Comparison of ENCODE assay signal across 11 mouse cellular contexts in the genomic region with DNA sequence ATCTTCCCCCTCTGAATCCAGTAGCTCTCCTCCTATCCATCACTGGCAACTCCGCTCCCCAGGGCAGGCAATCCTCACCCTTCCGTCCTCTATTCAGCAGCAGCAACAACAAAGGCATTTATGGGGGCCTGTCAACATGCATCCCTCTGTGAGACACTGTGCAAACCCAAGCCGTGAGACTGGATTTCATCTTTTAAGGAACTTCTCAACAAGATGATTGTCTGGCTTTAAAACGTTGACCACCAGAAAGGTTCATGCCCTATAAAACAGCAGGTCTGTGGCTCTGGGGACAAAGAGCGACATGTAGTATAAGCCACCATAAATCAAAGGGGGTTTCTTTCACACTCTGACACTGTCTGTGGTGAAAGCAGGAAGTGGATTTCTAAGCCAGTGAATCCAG.
DNase-seq lines count a peak whose midpoint lies in the region; ATAC-seq and TF ChIP-seq lines count a peak whose summit lies in the region.
"Had no signal": no experiment of that assay in that cellular context is flagged by ENCODE, and none has a peak within 500 bp of the region (broad histone marks: within the 10 kb centered on the region; RNA-seq: fewer than 3 reads in every experiment).

No protein-coding gene starts in this region.

- H3K4me1 ChIP-seq in heart, embryonic 10.5 days, result peaks cover 12% of the 10 kb centered on the region
- peaks cover 5% of the 10 kb centered on the region for H3K4me1 ChIP-seq in embryonic facial prominence, embryonic 11.5 days (ENCODE audit: control insufficient read depth, insufficient read depth, low read length)
- peaks cover 51% of the 10 kb centered on the region for H3K4me1 ChIP-seq in hindbrain, embryonic 14.5 days (replicated peaks; ENCODE audit: control insufficient read depth, insufficient read depth, low read length)
- H3K4me1 ChIP-seq in midbrain, postnatal 0 days (ENCODE audit: insufficient read depth, low read length), result peaks cover 6% of the 10 kb centered on the region
- H3K4me1 ChIP-seq in heart, embryonic 12.5 days (replicated peaks), result peaks cover 12% of the 10 kb centered on the region

- H3K4me2 ChIP-seq in embryonic facial prominence, embryonic 11.5 days (ENCODE audit: low read depth, low read length), result peak overlapping the region; percentile 3; the same call in 1 of the 2 replicates
- H3K4me2 ChIP-seq in hindbrain, embryonic 14.5 days (replicated peaks), result no peak overlapping the region
- H3K4me2 ChIP-seq in midbrain, postnatal 0 days (ENCODE audit: low read depth, low read length, poor library complexity, severe bottlenecking), result no peak overlapping the region
- no peak overlapping the region for H3K4me2 ChIP-seq in heart, embryonic 12.5 days

- peak overlapping the region; percentile 54 for H3K27ac ChIP-seq in heart, embryonic 10.5 days
- H3K27ac ChIP-seq in embryonic facial prominence, embryonic 11.5 days (replicated peaks; ENCODE audit: low read depth, low read length), result peak overlapping the region; percentile 48
- H3K27ac ChIP-seq in hindbrain, embryonic 14.5 days, result peak overlapping the region; percentile 64
- peak overlapping the region; percentile 39; the same call in 1 of the 2 replicates for H3K27ac ChIP-seq in midbrain, postnatal 0 days (ENCODE audit: low read depth, low read length)
- no peak overlapping the region for H3K27ac ChIP-seq in left cerebral cortex, adult 2 months
- no peak overlapping the region for H3K27ac ChIP-seq in heart, embryonic 12.5 days (ENCODE audit: poor library complexity, severe bottlenecking)
- H3K27ac ChIP-seq: macrophage had no signal

- H3K9me3 ChIP-seq in heart, embryonic 10.5 days, result no peaks in the 10 kb centered on the region
- no peaks in the 10 kb centered on the region for H3K9me3 ChIP-seq in embryonic facial prominence, embryonic 11.5 days (replicated peaks; ENCODE audit: control insufficient read depth, low read length)
- no peaks in the 10 kb centered on the region for H3K9me3 ChIP-seq in hindbrain, embryonic 14.5 days (ENCODE audit: control insufficient read depth, low read length)
- no peaks in the 10 kb centered on the region for H3K9me3 ChIP-seq in midbrain, postnatal 0 days (ENCODE audit: low read length)
- H3K9me3 ChIP-seq in heart, embryonic 12.5 days (replicated peaks), result no peaks in the 10 kb centered on the region

- no peaks in the 10 kb centered on the region for H3K36me3 ChIP-seq in heart, embryonic 10.5 days
- no peaks in the 10 kb centered on the region for H3K36me3 ChIP-seq in embryonic facial prominence, embryonic 11.5 days (replicated peaks; ENCODE audit: control insufficient read depth, insufficient read depth, low read depth, low read length)
- H3K36me3 ChIP-seq in hindbrain, embryonic 14.5 days (replicated peaks; ENCODE audit: control insufficient read depth, insufficient read depth), result no peaks in the 10 kb centered on the region
- no peaks in the 10 kb centered on the region for H3K36me3 ChIP-seq in midbrain, postnatal 0 days (ENCODE audit: insufficient read depth, low read length)
- no peaks in the 10 kb centered on the region for H3K36me3 ChIP-seq in heart, embryonic 12.5 days

- TF ChIP-seq CTCF in midbrain, postnatal 0 days (IDR thresholded peaks at IDR 0.05), result no peak
- TF ChIP-seq CTCF in left cerebral cortex, adult 2 months (IDR thresholded peaks at IDR 0.05), result no peak

- WGBS in heart, embryonic 10.5 days, result 20% methylated on average over 5 of the region's 5 CpGs
- WGBS in embryonic facial prominence, embryonic 11.5 days, result 20% methylated on average over 5 of the region's 5 CpGs
- 5% methylated on average over 5 of the region's 5 CpGs for WGBS in hindbrain, embryonic 14.5 days
- 9% methylated on average over 5 of the region's 5 CpGs for WGBS in midbrain, postnatal 0 days
- WGBS in heart, embryonic 12.5 days, result 26% methylated on average over 5 of the region's 5 CpGs

- no peak for ATAC-seq in embryonic facial prominence, embryonic 11.5 days (replicated peaks; ENCODE audit: insufficient number of reproducible peaks, low FRiP score, low TSS enrichment, low read depth)
- ATAC-seq in hindbrain, embryonic 14.5 days (ENCODE audit: low FRiP score), result peak; percentile 36; the same call in 1 of the 2 replicates
- ATAC-seq in midbrain, postnatal 0 days (ENCODE audit: low FRiP score), result no peak
- ATAC-seq in heart, embryonic 12.5 days (ENCODE audit: insufficient number of reproducible peaks, low FRiP score), result no peak
- ATAC-seq: inflammation-experienced regulatory T-cells, adult 6 months had no signal

- DNase-seq in heart, embryonic 10.5 days (ENCODE audit: low spot score), result no peak
- no peak for DNase-seq in heart, postnatal 10 days
- DNase-seq in embryonic facial prominence, embryonic 11.5 days (ENCODE audit: low spot score), result no peak
- no peak for DNase-seq in hindbrain, embryonic 14.5 days (ENCODE audit: low spot score)
- DNase-seq in midbrain, postnatal 0 days (ENCODE audit: low spot score), result no peak
- DNase-seq in left cerebral cortex, adult 2 months (ENCODE audit: extremely low spot score in 1 of 2, low spot score in 2 of 2), result no peak
- DNase-seq in testis, postnatal 14 days (ENCODE audit: low spot score), result no peak
- DNase-seq: gastrocnemius, postnatal 25 days had no signal

- peak overlapping the region; percentile 41 for H3K9ac ChIP-seq in embryonic facial prominence, embryonic 11.5 days (replicated peaks; ENCODE audit: low read length)
- H3K9ac ChIP-seq in hindbrain, embryonic 14.5 days, result peak overlapping the region; percentile 44; the same call in 1 of the 2 replicates
- no peak overlapping the region for H3K9ac ChIP-seq in midbrain, postnatal 0 days (replicated peaks; ENCODE audit: low read length, poor library complexity, severe bottlenecking)
- H3K9ac ChIP-seq in heart, embryonic 12.5 days, result no peak overlapping the region

- no peaks in the 10 kb centered on the region for H3K27me3 ChIP-seq in heart, embryonic 10.5 days (ENCODE audit: insufficient read depth, poor library complexity, severe bottlenecking)
- no peaks in the 10 kb centered on the region for H3K27me3 ChIP-seq in embryonic facial prominence, embryonic 11.5 days (ENCODE audit: control insufficient read depth, insufficient read depth, low read length)
- H3K27me3 ChIP-seq in hindbrain, embryonic 14.5 days (ENCODE audit: control insufficient read depth, insufficient read depth, low read length), result no peaks in the 10 kb centered on the region
- H3K27me3 ChIP-seq in midbrain, postnatal 0 days (ENCODE audit: insufficient read depth, low read length), result no peaks in the 10 kb centered on the region
- H3K27me3 ChIP-seq in heart, embryonic 12.5 days (replicated peaks), result no peaks in the 10 kb centered on the region

- H3K4me3 ChIP-seq in heart, embryonic 10.5 days, result no peak overlapping the region
- H3K4me3 ChIP-seq in embryonic facial prominence, embryonic 11.5 days (ENCODE audit: low read depth, low read length), result no peak overlapping the region
- H3K4me3 ChIP-seq in hindbrain, embryonic 14.5 days (replicated peaks; ENCODE audit: low read length), result no peak overlapping the region
- H3K4me3 ChIP-seq in midbrain, postnatal 0 days (ENCODE audit: low read depth, low read length), result no peak overlapping the region
- no peak overlapping the region for H3K4me3 ChIP-seq in left cerebral cortex, adult 2 months
- no peak overlapping the region for H3K4me3 ChIP-seq in heart, embryonic 12.5 days

- intact Hi-C loops in heart, postnatal 10 days (cut with DNase I), result no loop called here
- intact Hi-C loops in left cerebral cortex, adult 2 months (cut with DNase I), result no loop called here

Comparison
In these comparisons a context has a peak if more than half of its experiments do, and no peak if none do; other contexts are left out.
1. H3K27ac ChIP-seq: peak in heart, embryonic 10.5 days (single experiment), embryonic facial prominence, embryonic 11.5 days (single experiment), hindbrain, embryonic 14.5 days (single experiment) and midbrain, postnatal 0 days (single experiment); none in left cerebral cortex, adult 2 months (single experiment) and heart, embryonic 12.5 days (single experiment).
2. H3K9ac ChIP-seq: peak in embryonic facial prominence, embryonic 11.5 days (single experiment) and hindbrain, embryonic 14.5 days (single experiment); none in midbrain, postnatal 0 days (single experiment) and heart, embryonic 12.5 days (single experiment).